Mouse (Mus musculus): ENCODE data around the gene Large2. TPM values are rescaled to one million over a fixed set of nuclear protein-coding genes. Genes with fewer than 3 reads are reported as not detected.

The Large2 gene
- 5.4 and 7.0 TPM in 2 replicates for polyA plus RNA-seq (2016; fragmentation: Nextera tagmentation; extraction: Ambion mirVana)

- Histone ChIP-seq H3K9ac (peak within 1 kb of the TSS; percentile 82), H3K36me3 (peaks cover 23% of the 10 kb centered on the region), H3K4me3 (peak within 1 kb of the TSS; percentile 83), H3K9me3 (replicated peaks) (no peaks in the 10 kb centered on the region), H3K27ac (peak within 1 kb of the TSS; percentile 87), H3K27me3 (peaks cover 22% of the 10 kb centered on the region), H3K4me2 (replicated peaks) (peak within 1 kb of the TSS; percentile 95), H3K4me1 (peaks cover 53% of the 10 kb centered on the region)
- ATAC-seq (ENCODE audit: low FRiP score) = no peak
- WGBS = 5% methylated on average over 16 of the region's 16 CpGs
Observed at GRCm38 (mm10) chr2:92374514-92374913, at the start of gene Large2, which contains the start of gene Pex16. Gene Large2 (minus strand): TSS chr2:92374869. Gene Pex16 (plus strand): TSS chr2:92374676.

- Histone ChIP-seq H3K4me1 (peaks cover 50% of the 10 kb centered on the region), H3K9ac (peak overlapping the region; percentile 32; the same call in 1 of the 2 replicates)
Observed at GRCm38 (mm10) chr2:92423702-92424461, 49.2 kb upstream of the Large2 start.

GRCm38 (mm10) chr2:92423156-92423555 lies 48.5 kb upstream of the Large2 start:
- 93% methylated on average over 9 of the region's 9 CpGs for WGBS
- peaks cover 68% of the 10 kb centered on the region for H3K36me3 ChIP-seq

More at GRCm38 (mm10) chr2:92423702-92424461, 49.2 kb upstream of the Large2 start:
- ATAC-seq (ENCODE audit: low FRiP score) = 0 out of 2 replicates have a peak, but pooled peaks have one; percentile 44
- Histone ChIP-seq H3K27ac (peak overlapping the region; percentile 82), H3K36me3 (peaks cover 62% of the 10 kb centered on the region), H3K27me3 (no peaks in the 10 kb centered on the region), H3K4me3 (no peak overlapping the region), H3K9me3 (replicated peaks) (no peaks in the 10 kb centered on the region), H3K4me2 (replicated peaks) (no peak overlapping the region)
- WGBS = 65% methylated on average over 9 of the region's 9 CpGs

GRCm38 (mm10) chr2:92422388-92423135 lies 47.9 kb upstream of the Large2 start:
- Histone ChIP-seq H3K9ac (no peak overlapping the region), H3K9me3 (replicated peaks) (no peaks in the 10 kb centered on the region), H3K27me3 (no peaks in the 10 kb centered on the region), H3K27ac (no peak overlapping the region), H3K4me3 (no peak overlapping the region), H3K36me3 (peaks cover 74% of the 10 kb centered on the region), H3K4me2 (replicated peaks) (no peak overlapping the region), H3K4me1 (peaks cover 40% of the 10 kb centered on the region)
- no peak for ATAC-seq (ENCODE audit: low FRiP score)
- 75% methylated on average over 10 of the region's 10 CpGs for WGBS

More at GRCm38 (mm10) chr2:92423156-92423555, 48.5 kb upstream of the Large2 start:
- Histone ChIP-seq H3K4me3 (no peak overlapping the region), H3K4me1 (peaks cover 43% of the 10 kb centered on the region), H3K27me3 (no peaks in the 10 kb centered on the region), H3K9me3 (replicated peaks) (no peaks in the 10 kb centered on the region), H3K4me2 (replicated peaks) (no peak overlapping the region), H3K9ac (no peak overlapping the region), H3K27ac (no peak overlapping the region; the same call in 1 of the 2 replicates)
- no peak for ATAC-seq (ENCODE audit: low FRiP score)

- no peak overlapping the region for H3K4me2 ChIP-seq (replicated peaks)
- no peaks in the 10 kb centered on the region for H3K27me3 ChIP-seq
- H3K9ac ChIP-seq = no peak overlapping the region
- WGBS = 95% methylated on average over 7 of the region's 7 CpGs
- H3K4me3 ChIP-seq = no peak overlapping the region
- H3K36me3 ChIP-seq = peaks cover 78% of the 10 kb centered on the region
- H3K4me1 ChIP-seq = peaks cover 36% of the 10 kb centered on the region
- H3K9me3 ChIP-seq (replicated peaks) = no peaks in the 10 kb centered on the region
- H3K27ac ChIP-seq = no peak overlapping the region
- no peak for ATAC-seq (ENCODE audit: low FRiP score)
Observed at GRCm38 (mm10) chr2:92421723-92422387, 47.2 kb upstream of the Large2 start.

- no peak overlapping the region for H3K27ac ChIP-seq
- H3K27me3 ChIP-seq = no peaks in the 10 kb centered on the region
- H3K4me2 ChIP-seq (replicated peaks) = no peak overlapping the region
- no peaks in the 10 kb centered on the region for H3K9me3 ChIP-seq (replicated peaks)
- ATAC-seq (ENCODE audit: low FRiP score) = no peak
- no peak overlapping the region for H3K4me3 ChIP-seq
- H3K36me3 ChIP-seq = peaks cover 95% of the 10 kb centered on the region
- WGBS = 91% methylated on average over 10 of the region's 10 CpGs
- H3K4me1 ChIP-seq = no peaks in the 10 kb centered on the region
- H3K9ac ChIP-seq = no peak overlapping the region
Observed at GRCm38 (mm10) chr2:92411705-92412104, 37.0 kb upstream of the Large2 start.

- no peak overlapping the region for H3K4me2 ChIP-seq (replicated peaks)
- no peak overlapping the region for H3K9ac ChIP-seq
- no peak for ATAC-seq (ENCODE audit: low FRiP score)
- peaks cover 93% of the 10 kb centered on the region for H3K36me3 ChIP-seq
- H3K9me3 ChIP-seq (replicated peaks) = no peaks in the 10 kb centered on the region
- H3K4me1 ChIP-seq = peaks cover 14% of the 10 kb centered on the region
- 91% methylated on average over 18 of the region's 18 CpGs for WGBS
- H3K27ac ChIP-seq = no peak overlapping the region
- H3K4me3 ChIP-seq = no peak overlapping the region
- H3K27me3 ChIP-seq = no peaks in the 10 kb centered on the region
Observed at GRCm38 (mm10) chr2:92408309-92409045, 33.8 kb upstream of the Large2 start.

- Histone ChIP-seq H3K4me1 (peaks cover 27% of the 10 kb centered on the region), H3K9me3 (replicated peaks) (no peaks in the 10 kb centered on the region), H3K27ac (peak overlapping the region; percentile 64), H3K9ac (0 out of 2 replicates have a peak overlapping the region, but pooled peaks have one; percentile 18), H3K4me2 (replicated peaks) (no peak overlapping the region), H3K4me3 (no peak overlapping the region), H3K27me3 (no peaks in the 10 kb centered on the region), H3K36me3 (peaks cover 69% of the 10 kb centered on the region)
- peak; percentile 57; the same call in 1 of the 2 replicates for ATAC-seq (ENCODE audit: low FRiP score)
- 67% methylated on average over 7 of the region's 7 CpGs for WGBS
Observed at GRCm38 (mm10) chr2:92405687-92406086, 31.0 kb upstream of the Large2 start.

- Histone ChIP-seq H3K9ac (no peak overlapping the region), H3K9me3 (replicated peaks) (no peaks in the 10 kb centered on the region), H3K4me2 (replicated peaks) (no peak overlapping the region), H3K4me3 (no peak overlapping the region), H3K27me3 (no peaks in the 10 kb centered on the region), H3K4me1 (peaks cover 36% of the 10 kb centered on the region), H3K27ac (peak overlapping the region; percentile 64; the same call in 1 of the 2 replicates), H3K36me3 (peaks cover 59% of the 10 kb centered on the region)
- 86% methylated on average over 6 of the region's 6 CpGs for WGBS
- no peak for ATAC-seq (ENCODE audit: low FRiP score)
Observed at GRCm38 (mm10) chr2:92404737-92405136, 30.1 kb upstream of the Large2 start.

- no peak for ATAC-seq (ENCODE audit: low FRiP score)
- Histone ChIP-seq H3K9me3 (replicated peaks) (no peaks in the 10 kb centered on the region), H3K4me2 (replicated peaks) (no peak overlapping the region), H3K4me3 (no peak overlapping the region), H3K36me3 (peaks cover 51% of the 10 kb centered on the region), H3K27me3 (no peaks in the 10 kb centered on the region), H3K4me1 (peaks cover 45% of the 10 kb centered on the region), H3K27ac (no peak overlapping the region), H3K9ac (no peak overlapping the region)
- 93% methylated on average over 5 of the region's 5 CpGs for WGBS
Observed at GRCm38 (mm10) chr2:92403776-92404319, 29.2 kb upstream of the Large2 start.

GRCm38 (mm10) chr2:92402591-92403326 lies 28.1 kb upstream of the Large2 start:
- no peak overlapping the region for H3K9ac ChIP-seq

More at GRCm38 (mm10) chr2:92402591-92403326, 28.1 kb upstream of the Large2 start:
- Histone ChIP-seq H3K27ac (peak overlapping the region; percentile 36; the same call in 1 of the 2 replicates), H3K4me2 (replicated peaks) (no peak overlapping the region), H3K4me3 (no peak overlapping the region), H3K27me3 (no peaks in the 10 kb centered on the region), H3K36me3 (peaks cover 40% of the 10 kb centered on the region), H3K4me1 (peaks cover 54% of the 10 kb centered on the region), H3K9me3 (replicated peaks) (no peaks in the 10 kb centered on the region)
- 82% methylated on average over 4 of the region's 4 CpGs for WGBS
- ATAC-seq (ENCODE audit: low FRiP score) = no peak
